Mouse (Mus musculus) liver, postnatal 0 days (tissue): ENCODE measurements around the gene Vwa3b.

Experiments
- CTCF ChIP-seq: sonication (generic); IDR thresholded peaks from 2 replicates; pipeline ENCODE4 v1.5.1; 2016; ENCODE audit warnings: antibody characterized with exemption, low read depth
- EP300 ChIP-seq: IDR thresholded peaks from 2 replicates; pipeline ENCODE4 v1.6.1; 2016; ENCODE audit warnings: antibody characterized with exemption, low read depth, mild to moderate bottlenecking

DNA sequence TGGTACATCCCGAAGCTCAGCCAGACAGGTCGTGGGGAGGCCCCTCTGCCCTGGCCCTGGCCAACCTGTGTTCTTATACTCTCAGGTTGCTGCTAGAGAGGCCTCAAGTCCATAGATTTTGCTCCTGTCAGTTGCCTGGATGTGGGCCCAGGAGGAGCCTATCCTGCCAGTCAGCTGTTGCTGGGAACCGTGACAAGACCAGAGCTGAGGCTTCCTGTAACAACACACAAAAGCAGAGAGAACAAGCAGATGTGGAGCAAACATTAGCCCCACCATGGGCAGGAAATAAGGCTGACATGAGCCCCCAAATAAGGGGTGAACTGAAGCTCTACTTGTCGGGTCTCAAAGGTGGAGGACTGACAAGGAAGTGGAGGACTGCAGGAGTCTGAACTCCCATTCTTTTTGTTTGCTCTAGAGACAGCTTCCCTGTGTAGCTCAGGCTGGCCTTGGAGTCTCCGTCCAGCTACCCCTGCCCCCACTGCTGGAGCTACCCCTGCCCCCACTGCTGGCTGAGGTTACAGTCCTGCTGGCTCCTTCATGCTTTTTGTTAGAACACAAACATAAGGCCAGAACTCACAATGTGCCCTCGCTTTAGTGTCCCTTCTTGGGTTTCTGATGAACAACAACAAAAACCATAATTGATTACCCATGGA is 29.7 kb upstream of the Vwa3b start:
- TF ChIP-seq CTCF (no peak), EP300 (no peak)
